Mouse (Mus musculus) forebrain, postnatal 0 days (tissue): ENCODE measurements around the gene Crb1. TPM values are rescaled to one million over a fixed set of nuclear protein-coding genes. Genes with fewer than 3 reads are reported as not detected.
A peak's percentile ranks its signal among the peaks of the same experiment; 100 is the strongest.

Experiments
- ATAC-seq: fragments of 200-750 bp; cut with Nextera tagmentation; 2 replicates; pipeline ENCODE4 v1.8.0; 2017; ENCODE audit warnings: mild to moderate bottlenecking, moderate library complexity
- DNase-seq: peaks from one replicate; pipeline ENCODE4 v3.0.0-alpha.2; 2015
- H3K27ac ChIP-seq: fragments of 300-500 bp; sonication (generic); 2 replicates; pipeline ENCODE4 v1.5.1; 2014; ENCODE audit warnings: low read depth, mild to moderate bottlenecking, antibody characterized with exemption, low read length, moderate library complexity, mixed read lengths
- H3K27me3 ChIP-seq: fragments of 300-500 bp; sonication (generic); 2 replicates; pipeline ENCODE4 v1.6.1; 2014; ENCODE audit warnings: mild to moderate bottlenecking, low read length, mixed read lengths; ENCODE audit not compliant: insufficient read depth
- H3K36me3 ChIP-seq: fragments of 300-500 bp; sonication (generic); 2 replicates; pipeline ENCODE4 v1.6.1; 2014; ENCODE audit warnings: mild to moderate bottlenecking, moderate library complexity; ENCODE audit not compliant: insufficient read depth
- H3K4me1 ChIP-seq: fragments of 300-500 bp; sonication (generic); 2 replicates; pipeline ENCODE4 v1.6.1; 2014; ENCODE audit warnings: antibody characterized with exemption; ENCODE audit not compliant: insufficient read depth
- H3K4me2 ChIP-seq: fragments of 300-500 bp; sonication (generic); 2 replicates; pipeline ENCODE4 v1.6.1; 2014; ENCODE audit warnings: low read depth, mild to moderate bottlenecking, moderate library complexity
- H3K4me3 ChIP-seq: fragments of 300-500 bp; sonication (generic); 2 replicates; pipeline ENCODE4 v1.5.1; 2014; ENCODE audit warnings: low read depth, low read length, mixed read lengths
- H3K9ac ChIP-seq: fragments of 300-500 bp; sonication (generic); 2 replicates; pipeline ENCODE4 v1.6.1; 2014; ENCODE audit warnings: mild to moderate bottlenecking
- H3K9me3 ChIP-seq: fragments of 300-500 bp; sonication (generic); 2 replicates; pipeline ENCODE4 v1.6.1; 2016; ENCODE audit warnings: low read length
- CTCF ChIP-seq: sonication (generic); IDR thresholded peaks from 2 replicates; pipeline ENCODE4 v1.5.1; 2016; ENCODE audit warnings: antibody characterized with exemption, control low read depth, low read depth
- WGBS: fragments of 180-500 bp; shearing (Covaris S2); extraction: QIAGEN DNeasy Blood & Tissue Kit; methylation state at CpG from one replicate; pipeline ENCODE4 v1.1.7; 2014; 5-methylcytosine and 5-hydroxymethylcytosine counted together
- polyA plus RNA-seq: library from polyadenylated mRNA; unstranded; fragments of >200 nt; fragmentation: Nextera tagmentation; extraction: Ambion mirVana; gene quantifications from 2 replicates; pipeline ENCODE4 v1.2.1, GENCODE M21; 2015
- total RNA-seq: library from RNA; depleted of rRNA; stranded (reverse); fragments of >200 nt; gene quantifications from 2 replicates; pipeline ENCODE4 v1.2.3, GENCODE M21; 2014; rRNA removed

Gene Crb1
- total and polyA plus RNA-seq, 2 experiments from 2014 or later = 1.1 to 4.8 TPM

DNA sequence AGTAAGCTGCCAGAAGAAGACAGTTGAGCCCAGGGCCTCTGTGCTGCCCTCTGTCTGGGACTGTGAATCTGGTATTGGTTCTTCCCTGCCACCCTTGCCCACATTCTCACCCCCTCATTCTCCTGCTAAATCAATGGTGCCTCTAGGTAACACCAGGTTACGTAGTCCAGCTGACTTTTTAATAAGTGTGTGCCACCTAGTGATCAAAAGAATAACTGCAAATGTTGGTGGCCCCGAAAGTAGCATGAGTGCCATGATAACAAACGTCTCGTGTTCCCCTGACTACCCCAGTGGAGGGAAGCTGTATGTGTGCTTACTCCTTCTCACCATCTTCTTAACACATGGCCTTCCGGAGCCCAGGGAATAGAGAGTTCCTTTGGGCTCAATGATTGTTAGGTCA is 214.1 kb downstream of the Crb1 start:
- WGBS = 25% methylated on average over 5 of the region's 5 CpGs
- H3K4me3 ChIP-seq = no peak overlapping the region
- DNase-seq (peak; percentile 45), ATAC-seq (peak; percentile 34; the same call in 1 of the 2 replicates)
- no peak overlapping the region for H3K9ac ChIP-seq
- H3K27ac ChIP-seq = no peak overlapping the region
- no peaks in the 10 kb centered on the region for H3K9me3 ChIP-seq
- H3K27me3 ChIP-seq = no peaks in the 10 kb centered on the region
- no peak overlapping the region for H3K4me2 ChIP-seq
- H3K36me3 ChIP-seq = no peaks in the 10 kb centered on the region; the same call in 1 of the 2 replicates
- no peaks in the 10 kb centered on the region for H3K4me1 ChIP-seq
- peak; percentile 60 for TF ChIP-seq CTCF

DNA sequence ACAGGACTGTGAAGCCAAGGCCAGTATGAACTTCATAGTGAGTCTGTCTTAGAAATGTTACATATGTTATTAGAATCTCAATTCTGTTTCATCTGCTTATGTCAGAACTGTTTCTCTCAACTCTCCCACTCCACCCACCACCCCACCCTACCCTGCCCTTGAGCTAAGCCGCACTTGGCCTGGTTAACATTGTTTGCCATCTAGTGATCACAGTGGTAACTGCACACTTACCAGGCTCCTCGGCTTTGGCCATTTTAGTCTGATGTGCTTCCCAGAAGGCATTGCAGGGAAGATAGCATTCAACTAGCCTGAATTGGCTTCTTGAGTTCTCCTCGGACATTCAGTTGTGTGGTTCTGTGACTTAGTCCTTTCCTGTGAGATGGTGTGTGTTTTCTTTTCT is 215.3 kb downstream of the Crb1 start:
- Histone ChIP-seq H3K9me3 (no peaks in the 10 kb centered on the region), H3K4me1 (no peaks in the 10 kb centered on the region), H3K27ac (no peak overlapping the region), H3K36me3 (no peaks in the 10 kb centered on the region), H3K4me3 (no peak overlapping the region), H3K27me3 (no peaks in the 10 kb centered on the region), H3K9ac (no peak overlapping the region), H3K4me2 (no peak overlapping the region)
- 48% methylated on average over 3 of the region's 3 CpGs for WGBS
- peak; percentile 53 for TF ChIP-seq CTCF
- peak; percentile 38 for ATAC-seq
- no peak for DNase-seq

DNA sequence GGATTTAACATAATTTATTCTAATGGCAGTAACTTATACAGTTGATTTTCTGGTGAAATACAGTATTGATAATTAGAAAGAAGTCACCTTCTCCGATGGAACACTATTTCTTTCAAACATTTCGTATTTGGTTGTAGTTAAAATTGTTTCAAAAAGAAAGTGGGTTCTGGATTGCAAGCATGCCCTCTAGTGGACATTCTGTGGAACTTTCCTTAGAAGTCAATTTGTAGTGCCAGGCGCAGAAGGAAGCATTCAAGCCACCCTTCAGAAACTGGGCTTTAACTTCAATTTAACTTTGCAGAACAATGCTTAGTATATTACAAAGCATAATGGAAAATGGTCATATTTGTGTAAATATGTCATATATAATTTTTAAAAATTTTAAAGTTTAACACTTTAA is 220.5 kb downstream of the Crb1 start:
- peak; percentile 83 for TF ChIP-seq CTCF
- 8% methylated on average over 3 of the region's 3 CpGs for WGBS
- ATAC-seq = no peak
- DNase-seq = peak; percentile 76
- Histone ChIP-seq H3K4me1 (no peaks in the 10 kb centered on the region), H3K9me3 (no peaks in the 10 kb centered on the region), H3K9ac (no peak overlapping the region), H3K4me3 (no peak overlapping the region), H3K36me3 (no peaks in the 10 kb centered on the region), H3K4me2 (no peak overlapping the region), H3K27me3 (no peaks in the 10 kb centered on the region), H3K27ac (no peak overlapping the region)

DNA sequence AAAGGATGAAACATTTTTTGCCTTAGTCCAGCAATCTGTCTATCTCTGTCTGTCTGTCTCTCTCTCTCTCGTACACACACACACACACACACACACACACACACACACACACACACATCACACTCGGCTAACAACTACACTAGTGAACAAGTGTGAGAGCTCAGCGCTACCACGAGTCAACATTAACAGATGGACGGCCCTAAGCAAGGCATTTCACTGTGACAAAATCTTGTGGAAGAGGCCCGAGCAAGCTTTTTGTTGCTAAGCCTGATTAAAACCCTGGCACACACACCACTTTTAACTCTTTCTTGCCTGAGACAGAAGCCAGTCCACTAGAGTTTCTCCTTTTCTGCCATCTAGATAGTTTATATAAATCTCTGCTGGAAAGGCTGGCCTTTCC is 223.4 kb downstream of the Crb1 start:
- ATAC-seq (peak; percentile 72), DNase-seq (peak; percentile 44)
- TF ChIP-seq CTCF = no peak
- Histone ChIP-seq H3K4me3 (no peak overlapping the region), H3K9ac (no peak overlapping the region), H3K4me1 (no peaks in the 10 kb centered on the region), H3K36me3 (no peaks in the 10 kb centered on the region), H3K9me3 (no peaks in the 10 kb centered on the region), H3K4me2 (no peak overlapping the region), H3K27ac (no peak overlapping the region), H3K27me3 (no peaks in the 10 kb centered on the region)
- 14% methylated on average over 6 of the region's 6 CpGs for WGBS

DNA sequence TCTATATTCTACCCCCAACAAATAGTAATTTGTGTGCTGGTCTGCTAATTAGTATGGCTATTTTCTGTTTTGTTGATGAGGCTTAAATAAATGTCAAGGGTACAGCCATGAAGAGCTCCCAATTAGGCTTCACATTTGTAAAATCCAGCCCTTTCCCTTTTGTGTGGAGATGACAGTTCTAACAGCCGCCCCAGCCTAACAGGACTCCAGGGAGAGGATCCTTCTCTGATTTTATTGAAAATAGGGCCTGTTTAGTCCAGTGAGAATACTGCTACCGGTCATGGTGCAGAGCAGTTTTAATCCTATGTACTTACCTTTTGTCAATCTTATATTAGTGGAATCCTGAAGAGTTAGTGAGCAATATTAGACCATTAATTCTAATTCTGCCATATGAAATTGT is 223.9 kb downstream of the Crb1 start:
- H3K36me3 ChIP-seq = no peaks in the 10 kb centered on the region
- H3K27ac ChIP-seq = no peak overlapping the region
- no peak overlapping the region for H3K9ac ChIP-seq
- TF ChIP-seq CTCF = no peak
- H3K4me3 ChIP-seq = no peak overlapping the region
- H3K9me3 ChIP-seq = no peaks in the 10 kb centered on the region
- no peak for ATAC-seq
- no peaks in the 10 kb centered on the region for H3K4me1 ChIP-seq
- 29% methylated on average over 2 of the region's 2 CpGs for WGBS
- DNase-seq = no peak
- H3K4me2 ChIP-seq = no peak overlapping the region
- H3K27me3 ChIP-seq = no peaks in the 10 kb centered on the region

Other genes with a start within 250 kb of the Crb1 start
- gene Zbtb41, start 45.2 kb upstream of the Crb1 start, total RNA-seq = 47.6 and 57.3 TPM in 2 replicates
- 7.3 and 10.9 TPM in 2 replicates for gene Zbtb41, start 45.2 kb upstream of the Crb1 start, polyA plus RNA-seq
- 3.2 and 5.4 TPM in 2 replicates for gene Aspm, start 77.7 kb upstream of the Crb1 start, total RNA-seq
- gene Aspm, start 77.7 kb upstream of the Crb1 start, polyA plus RNA-seq = 1.2 and 1.7 TPM in 2 replicates
- gene F13b, start 124.6 kb upstream of the Crb1 start, total RNA-seq = not detected in 2 replicates
- not detected in 2 replicates for gene F13b, start 124.6 kb upstream of the Crb1 start, polyA plus RNA-seq
- gene Cfhr1, start 183.2 kb upstream of the Crb1 start, total RNA-seq = not detected in 2 replicates
- gene Cfhr1, start 183.2 kb upstream of the Crb1 start, polyA plus RNA-seq = not detected in 2 replicates